Mouse (Mus musculus) kidney, embryonic 16.5 days (tissue): ENCODE data around the gene Nphp4. TPM values are rescaled to one million over a fixed set of nuclear protein-coding genes. Genes with fewer than 3 reads are reported as not detected.

Experiments
- ATAC-seq: fragments of 200-750 bp; cut with Nextera tagmentation; 2 replicates; pipeline ENCODE4 v1.8.0; 2017; ENCODE audit warnings: moderate TSS enrichment; ENCODE audit not compliant: low FRiP score, low TSS enrichment
- H3K27ac ChIP-seq: fragments of 300-500 bp; sonication (generic); 2 replicates; pipeline ENCODE4 v1.5.1; 2014; ENCODE audit warnings: low read length
- H3K27me3 ChIP-seq: fragments of 300-500 bp; sonication (generic); 2 replicates; pipeline ENCODE4 v1.6.1; 2014; ENCODE audit warnings: low read length, control low read depth, mixed read lengths; ENCODE audit not compliant: insufficient read depth
- H3K36me3 ChIP-seq: fragments of 300-500 bp; sonication (generic); 2 replicates; pipeline ENCODE4 v1.6.1; 2014; ENCODE audit warnings: low read length, control low read depth, mixed read lengths; ENCODE audit not compliant: insufficient read depth
- H3K4me1 ChIP-seq: fragments of 300-500 bp; sonication (generic); 2 replicates; pipeline ENCODE4 v1.6.1; 2014; ENCODE audit warnings: low read length, control low read depth, mixed read lengths; ENCODE audit not compliant: insufficient read depth
- H3K4me2 ChIP-seq: fragments of 300-500 bp; sonication (generic); replicated peaks from 2 replicates; pipeline ENCODE4 v1.6.1; 2014; ENCODE audit warnings: low read depth, low read length
- H3K4me3 ChIP-seq: fragments of 300-500 bp; sonication (generic); 2 replicates; pipeline ENCODE4 v1.5.1; 2014; ENCODE audit warnings: mild to moderate bottlenecking, low read length
- H3K9ac ChIP-seq: fragments of 300-500 bp; sonication (generic); replicated peaks from 2 replicates; pipeline ENCODE4 v1.6.1; 2014; ENCODE audit warnings: low read length
- H3K9me3 ChIP-seq: fragments of 300-500 bp; sonication (generic); 2 replicates; pipeline ENCODE4 v1.6.1; 2016; ENCODE audit warnings: low read length, control low read depth
- WGBS: fragments of 180-500 bp; shearing (Covaris S2); extraction: QIAGEN DNeasy Blood & Tissue Kit; methylation state at CpG from one replicate; pipeline ENCODE4 v1.1.7; 2014; 5-methylcytosine and 5-hydroxymethylcytosine counted together
- polyA plus RNA-seq: library from polyadenylated mRNA; unstranded; fragments of >200 nt; fragmentation: Nextera tagmentation; extraction: Ambion mirVana; gene quantifications from 2 replicates; pipeline ENCODE4 v1.2.1, GENCODE M21; 2015

The Nphp4 gene
- polyA plus RNA-seq: 5.0 and 5.2 TPM in 2 replicates

DNA sequence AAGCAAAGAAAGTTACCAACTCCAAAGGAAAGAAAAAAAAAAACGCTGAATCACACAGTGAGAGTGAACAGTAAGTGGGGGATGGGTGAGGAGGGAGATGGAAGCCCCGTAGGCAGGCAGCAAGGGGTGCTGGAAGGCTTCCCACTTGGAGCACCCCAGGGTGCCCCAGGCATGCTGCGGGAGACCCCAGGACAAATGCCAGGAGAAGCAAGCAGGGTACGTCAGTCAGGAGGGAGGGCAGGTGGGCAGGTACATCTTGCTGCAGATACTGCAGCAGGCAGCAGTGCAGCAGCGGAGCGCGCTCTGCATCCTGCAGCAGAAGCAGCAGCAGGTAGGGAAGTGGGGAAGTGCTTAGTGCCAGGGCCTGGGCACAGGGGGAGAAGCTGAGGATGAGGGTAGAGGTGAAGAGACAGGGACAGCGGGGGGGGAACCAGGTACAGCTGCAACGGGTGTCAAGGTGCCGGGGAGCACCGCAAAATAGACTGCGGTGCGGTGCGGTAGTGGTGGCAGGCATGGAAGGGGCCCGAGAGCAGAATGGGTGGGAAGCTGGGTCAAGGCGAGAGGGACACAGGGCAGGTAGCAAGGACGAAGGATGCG, at the start of gene Nphp4:
Gene Nphp4, plus strand, starts transcription at position 280 of the 597 bp plus-strand sequence.
- Histone ChIP-seq H3K9me3 (0 out of 2 replicates have a peak, but pooled peaks cover 6% of the 10 kb centered on the region), H3K36me3 (no peaks in the 10 kb centered on the region), H3K4me2 (peak within 1 kb of the TSS; percentile 81), H3K4me1 (peaks cover 13% of the 10 kb centered on the region), H3K4me3 (peak within 1 kb of the TSS; percentile 82), H3K27me3 (peaks cover 7% of the 10 kb centered on the region), H3K9ac (peak within 1 kb of the TSS; percentile 76), H3K27ac (peak within 1 kb of the TSS; percentile 54; the same call in 1 of the 2 replicates)
- WGBS: 2% methylated on average over 18 of the region's 18 CpGs
- no peak for ATAC-seq

DNA sequence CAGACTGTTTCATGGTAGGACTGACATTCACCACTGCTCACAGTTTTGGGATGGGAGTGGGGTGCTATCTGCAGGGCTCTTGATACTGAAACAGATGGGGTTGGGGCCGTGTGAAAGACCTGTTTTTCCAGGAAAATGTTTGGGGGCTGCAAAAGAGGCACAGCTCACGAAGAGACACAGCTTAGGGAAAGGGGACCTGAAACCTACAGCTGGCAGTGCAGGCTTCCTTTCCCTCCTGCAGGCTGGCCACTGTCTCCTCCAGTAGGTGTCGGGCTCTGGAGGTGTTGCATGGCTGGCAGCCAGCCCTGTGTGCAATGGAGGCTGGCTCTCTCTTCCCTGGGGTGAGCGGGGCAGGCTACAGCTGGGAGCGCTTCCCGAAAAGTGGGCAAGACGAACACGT, 48.2 kb upstream of the Nphp4 start:
- no peak for ATAC-seq
- Histone ChIP-seq H3K36me3 (no peaks in the 10 kb centered on the region), H3K27me3 (no peaks in the 10 kb centered on the region), H3K9me3 (0 out of 2 replicates have a peak, but pooled peaks cover 3% of the 10 kb centered on the region), H3K27ac (no peak overlapping the region), H3K9ac (no peak overlapping the region), H3K4me1 (no peaks in the 10 kb centered on the region), H3K4me2 (no peak overlapping the region), H3K4me3 (no peak overlapping the region)
- WGBS: 64% methylated on average over 8 of the region's 8 CpGs

- Histone ChIP-seq H3K36me3 (no peaks in the 10 kb centered on the region), H3K4me1 (no peaks in the 10 kb centered on the region), H3K9me3 (no peaks in the 10 kb centered on the region), H3K27me3 (no peaks in the 10 kb centered on the region), H3K4me2 (no peak overlapping the region), H3K9ac (no peak overlapping the region), H3K4me3 (no peak overlapping the region), H3K27ac (no peak overlapping the region)
- WGBS: 57% methylated on average over 5 of the region's 5 CpGs
- no peak for ATAC-seq
Measured at GRCm38 (mm10) chr4:152432308-152432707, 44.2 kb upstream of the Nphp4 start.

DNA sequence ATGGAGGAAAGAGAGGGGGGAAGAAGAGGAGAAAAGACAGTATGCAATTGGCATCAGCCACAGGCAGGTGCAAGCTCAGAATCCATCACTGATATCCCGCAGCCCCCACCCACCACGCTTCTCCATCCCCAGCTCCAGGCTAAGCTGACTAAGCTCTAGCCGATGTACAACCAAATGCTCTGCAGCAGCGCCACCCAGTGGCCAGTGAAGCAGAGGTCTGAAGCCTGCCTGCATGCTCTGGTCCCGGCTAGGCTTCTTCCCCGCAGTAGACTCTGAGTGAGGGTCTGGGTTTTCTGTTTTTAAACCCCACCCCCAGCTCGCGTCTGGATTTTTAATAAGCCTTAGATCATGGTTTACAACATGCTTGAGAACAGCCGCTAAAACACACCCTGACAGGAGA, 41.7 kb upstream of the Nphp4 start:
- Histone ChIP-seq H3K36me3 (no peaks in the 10 kb centered on the region), H3K9me3 (no peaks in the 10 kb centered on the region), H3K27ac (no peak overlapping the region), H3K4me2 (peak overlapping the region; percentile 38), H3K4me1 (no peaks in the 10 kb centered on the region), H3K9ac (no peak overlapping the region), H3K27me3 (peaks cover 3% of the 10 kb centered on the region; the same call in 1 of the 2 replicates), H3K4me3 (0 out of 2 replicates have a peak overlapping the region, but pooled peaks have one; percentile 1)
- WGBS: 4% methylated on average over 9 of the region's 9 CpGs
- ATAC-seq: peak; percentile 92

DNA sequence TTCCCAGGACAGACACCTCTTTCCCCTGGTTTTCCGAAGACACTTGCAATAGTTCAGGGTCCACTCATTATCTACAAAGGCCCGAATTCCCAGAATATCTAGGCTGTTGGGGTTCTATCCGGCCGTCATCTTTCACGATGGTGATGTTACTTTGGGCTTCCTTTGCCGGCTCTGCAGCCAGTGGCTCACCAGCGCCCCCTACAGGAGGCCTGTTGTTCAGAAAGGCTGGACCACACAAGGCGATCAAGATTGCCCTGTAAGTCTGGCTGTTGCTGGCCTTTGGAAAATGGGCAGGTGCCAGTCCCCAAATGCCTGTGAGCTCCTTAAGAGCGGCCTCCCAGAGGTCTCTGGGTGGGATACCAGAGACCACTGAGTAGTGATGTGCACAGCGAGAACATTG, 41.3 kb upstream of the Nphp4 start:
- no peaks in the 10 kb centered on the region for H3K4me1 ChIP-seq
- H3K27ac ChIP-seq: no peak overlapping the region
- peak; percentile 21; the same call in 1 of the 2 replicates for ATAC-seq
- no peaks in the 10 kb centered on the region for H3K9me3 ChIP-seq
- no peaks in the 10 kb centered on the region for H3K36me3 ChIP-seq
- H3K27me3 ChIP-seq: peaks cover 3% of the 10 kb centered on the region; the same call in 1 of the 2 replicates
- H3K4me3 ChIP-seq: 0 out of 2 replicates have a peak overlapping the region, but pooled peaks have one; percentile 1
- no peak overlapping the region for H3K9ac ChIP-seq
- WGBS: 13% methylated on average over 10 of the region's 10 CpGs
- peak overlapping the region; percentile 38 for H3K4me2 ChIP-seq

DNA sequence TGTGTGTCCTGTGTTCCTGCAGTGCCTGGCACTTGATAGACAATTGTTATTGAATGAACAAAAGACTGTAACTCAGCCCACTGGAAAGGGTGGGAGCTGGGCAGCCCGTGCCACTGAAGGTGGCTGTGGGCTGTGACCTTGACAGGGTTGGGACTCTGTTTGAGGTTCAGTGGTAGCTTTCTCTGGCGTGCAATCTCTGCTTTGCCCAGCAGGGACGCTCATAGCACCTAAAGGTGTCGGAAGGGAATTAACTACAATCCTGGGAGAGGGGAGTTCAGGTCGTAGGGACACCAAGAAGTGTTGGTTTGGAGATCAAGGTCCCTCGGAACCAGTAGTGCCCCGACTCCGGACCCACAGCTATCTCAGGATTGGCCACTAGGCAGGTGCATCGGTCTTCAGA, 35.6 kb upstream of the Nphp4 start:
- Histone ChIP-seq H3K4me1 (no peaks in the 10 kb centered on the region), H3K9me3 (no peaks in the 10 kb centered on the region), H3K4me2 (no peak overlapping the region), H3K27me3 (peaks cover 3% of the 10 kb centered on the region; the same call in 1 of the 2 replicates), H3K9ac (no peak overlapping the region), H3K4me3 (no peak overlapping the region), H3K27ac (no peak overlapping the region), H3K36me3 (no peaks in the 10 kb centered on the region)
- 60% methylated on average over 9 of the region's 9 CpGs for WGBS
- ATAC-seq: no peak

DNA sequence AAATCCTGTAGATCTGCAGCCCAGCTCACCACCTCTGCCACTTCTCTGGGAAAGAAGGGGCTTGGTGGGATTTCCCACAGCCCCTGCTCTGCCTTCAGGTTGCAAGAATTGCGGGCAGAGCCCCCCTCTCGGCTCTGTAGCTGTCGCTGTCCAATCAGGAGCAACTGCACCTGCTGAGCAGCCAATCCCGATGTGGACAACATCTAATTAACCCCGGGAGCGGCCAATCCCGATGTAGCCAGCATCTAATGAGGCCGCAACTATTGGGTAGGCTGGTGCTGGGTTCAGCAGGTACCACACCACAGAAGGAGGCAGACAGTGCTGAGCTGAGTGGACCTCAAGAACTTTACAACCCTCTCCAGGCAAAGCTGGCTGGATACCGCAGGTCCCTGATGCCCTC, 35.0 kb upstream of the Nphp4 start:
- H3K4me3 ChIP-seq: no peak overlapping the region
- no peaks in the 10 kb centered on the region for H3K9me3 ChIP-seq
- H3K4me1 ChIP-seq: no peaks in the 10 kb centered on the region
- H3K36me3 ChIP-seq: no peaks in the 10 kb centered on the region
- ATAC-seq: no peak
- no peak overlapping the region for H3K9ac ChIP-seq
- no peak overlapping the region for H3K27ac ChIP-seq
- H3K4me2 ChIP-seq: no peak overlapping the region
- H3K27me3 ChIP-seq: peaks cover 3% of the 10 kb centered on the region; the same call in 1 of the 2 replicates
- WGBS: 36% methylated on average over 9 of the region's 9 CpGs

GRCm38 (mm10) chr4:152446178-152446577, 30.3 kb upstream of the Nphp4 start:
- no peak for ATAC-seq
- 83% methylated on average over 10 of the region's 10 CpGs for WGBS

DNA sequence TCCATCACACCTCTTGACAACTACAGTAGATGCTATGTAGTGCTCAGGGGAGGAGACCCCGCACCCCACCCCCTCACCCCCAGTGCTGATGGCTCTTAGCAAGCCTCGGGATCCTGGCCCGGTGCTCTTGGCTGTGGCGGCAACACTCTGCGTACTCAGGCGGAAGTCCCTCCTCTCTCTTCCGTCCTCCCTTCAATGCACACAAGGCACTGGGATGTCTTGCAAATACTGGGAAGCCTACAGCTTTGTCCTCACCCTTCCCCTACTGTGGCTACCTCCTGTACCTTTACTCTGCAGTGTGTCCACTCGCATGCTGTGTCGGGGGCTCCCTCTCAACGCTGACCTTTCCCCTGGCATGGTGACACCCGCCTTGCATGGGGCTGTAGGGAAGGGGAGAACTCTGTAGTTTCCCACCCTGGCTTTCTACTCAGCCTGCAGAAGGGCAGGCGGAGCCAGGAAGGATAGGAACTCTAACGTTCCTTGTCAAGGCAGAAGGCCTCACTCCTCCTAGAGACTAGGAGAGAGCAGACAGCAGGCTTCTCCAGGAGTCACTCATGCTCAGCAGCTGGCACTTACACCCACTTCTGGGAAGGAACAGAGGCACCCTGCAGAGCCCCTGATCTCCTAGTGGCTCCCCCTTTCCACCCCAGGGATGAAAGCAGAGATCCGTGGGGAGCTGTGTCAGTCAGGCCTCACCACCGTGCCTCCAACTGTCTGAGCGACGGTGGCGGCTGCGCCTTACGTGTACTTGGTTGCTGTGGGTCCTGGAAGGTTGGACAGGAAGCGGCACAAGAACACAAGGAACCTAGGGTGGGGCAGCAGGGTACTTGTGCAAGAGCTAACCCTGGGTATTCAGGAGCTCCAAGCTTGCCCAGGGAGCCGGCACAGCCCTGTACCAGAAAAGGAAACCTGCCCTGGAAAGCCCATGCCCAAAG, 28.5 kb upstream of the Nphp4 start:
- ATAC-seq: no peak
- Histone ChIP-seq H3K4me2 (no peak overlapping the region), H3K27me3 (no peaks in the 10 kb centered on the region), H3K9me3 (no peaks in the 10 kb centered on the region), H3K27ac (no peak overlapping the region), H3K4me1 (no peaks in the 10 kb centered on the region), H3K4me3 (no peak overlapping the region), H3K9ac (no peak overlapping the region), H3K36me3 (no peaks in the 10 kb centered on the region)
- WGBS: 79% methylated on average over 22 of the region's 22 CpGs

More at GRCm38 (mm10) chr4:152446178-152446577, 30.3 kb upstream of the Nphp4 start:
- H3K27me3 ChIP-seq: no peaks in the 10 kb centered on the region
- no peak overlapping the region for H3K4me3 ChIP-seq
- H3K9ac ChIP-seq: no peak overlapping the region
- H3K36me3 ChIP-seq: no peaks in the 10 kb centered on the region
- no peaks in the 10 kb centered on the region for H3K4me1 ChIP-seq
- no peak overlapping the region for H3K27ac ChIP-seq
- no peaks in the 10 kb centered on the region for H3K9me3 ChIP-seq
- H3K4me2 ChIP-seq: no peak overlapping the region
